Mouse (Mus musculus): ENCODE results near the gene Mctp1.

The Mctp1 gene

GRCm38 (mm10) chr13:76611499-76611898 lies 227.2 kb downstream of the Mctp1 start:
- no peak for DNase-seq (ENCODE audit: low read depth, low spot score)

GRCm38 (mm10) chr13:76620111-76620510 lies 235.8 kb downstream of the Mctp1 start:
- DNase-seq (ENCODE audit: low read depth, low spot score) = no peak

- DNase-seq (ENCODE audit: low read depth, low spot score) = no peak
Measured at GRCm38 (mm10) chr13:76620525-76620924, 236.2 kb downstream of the Mctp1 start.

GRCm38 (mm10) chr13:76633707-76634106 lies 249.4 kb downstream of the Mctp1 start:
- no peak for DNase-seq (ENCODE audit: low read depth, low spot score)

GRCm38 (mm10) chr13:76638282-76638681 lies 253.9 kb downstream of the Mctp1 start:
- DNase-seq (ENCODE audit: low read depth, low spot score) = no peak

- DNase-seq (ENCODE audit: low read depth, low spot score) = no peak
Measured at GRCm38 (mm10) chr13:76659523-76659922, 275.2 kb downstream of the Mctp1 start.

- DNase-seq (ENCODE audit: low read depth, low spot score) = peak; percentile 37
Measured at GRCm38 (mm10) chr13:76681286-76681685, 297.0 kb downstream of the Mctp1 start.

GRCm38 (mm10) chr13:76689349-76689748 lies 305.0 kb downstream of the Mctp1 start:
- no peak for DNase-seq (ENCODE audit: low read depth, low spot score)

GRCm38 (mm10) chr13:76690143-76690542 lies 305.8 kb downstream of the Mctp1 start:
- DNase-seq (ENCODE audit: low read depth, low spot score) = no peak

- no peak for DNase-seq (ENCODE audit: low read depth, low spot score)
Measured at GRCm38 (mm10) chr13:76690697-76691096, 306.4 kb downstream of the Mctp1 start.

GRCm38 (mm10) chr13:76734013-76734412 lies 349.7 kb downstream of the Mctp1 start:
- no peak for DNase-seq (ENCODE audit: low read depth, low spot score)

- no peak for DNase-seq (ENCODE audit: low read depth, low spot score)
Measured at GRCm38 (mm10) chr13:76750663-76751429, 366.5 kb downstream of the Mctp1 start.

GRCm38 (mm10) chr13:76759832-76760490 lies 375.6 kb downstream of the Mctp1 start:
- peak; percentile 12 for DNase-seq (ENCODE audit: low read depth, low spot score)

- no peak for DNase-seq (ENCODE audit: low read depth, low spot score)
Measured at GRCm38 (mm10) chr13:76799662-76800061, 415.3 kb downstream of the Mctp1 start.

- no peak for DNase-seq (ENCODE audit: low read depth, low spot score)
Measured at GRCm38 (mm10) chr13:76801126-76801632, 416.8 kb downstream of the Mctp1 start.

- DNase-seq (ENCODE audit: low read depth, low spot score) = peak; percentile 69
Measured at GRCm38 (mm10) chr13:76802051-76802728, 417.9 kb downstream of the Mctp1 start.

- DNase-seq (ENCODE audit: low read depth, low spot score) = no peak
Measured at GRCm38 (mm10) chr13:76802926-76803325, 418.6 kb downstream of the Mctp1 start.

GRCm38 (mm10) chr13:76803799-76804198 lies 419.5 kb downstream of the Mctp1 start:
- DNase-seq (ENCODE audit: low read depth, low spot score) = no peak

- no peak for DNase-seq (ENCODE audit: low read depth, low spot score)
Measured at GRCm38 (mm10) chr13:76808871-76809390, 424.6 kb downstream of the Mctp1 start.

GRCm38 (mm10) chr13:76809802-76810201 lies 425.5 kb downstream of the Mctp1 start:
- DNase-seq (ENCODE audit: low read depth, low spot score) = no peak

GRCm38 (mm10) chr13:76810496-76810939 lies 426.2 kb downstream of the Mctp1 start:
- DNase-seq (ENCODE audit: low read depth, low spot score) = no peak

GRCm38 (mm10) chr13:76823083-76823482 lies 438.7 kb downstream of the Mctp1 start:
- DNase-seq (ENCODE audit: low read depth, low spot score) = no peak

Measured in brain, embryonic 18.5 days (tissue).